Mouse (Mus musculus) small intestine, adult 2 months (tissue): ENCODE data around the gene Top2a.

Experiments
- CTCF ChIP-seq: fragments of 200-500 bp; IDR thresholded peaks from 2 replicates; pipeline ENCODE4 v1.5.1; 2012; ENCODE audit warnings: low read depth, mild to moderate bottlenecking, control low read depth, inconsistent platforms, low read length, moderate library complexity, mixed read lengths; ENCODE audit not compliant: insufficient replicate concordance, insufficient read length; ENCODE audit errors: extremely low read depth
- POLR2A ChIP-seq: fragments of 200-500 bp; IDR thresholded peaks from 2 replicates; pipeline ENCODE4 v1.6.1; 2012; ENCODE audit warnings: low read depth, mild to moderate bottlenecking, control low read depth, inconsistent platforms, low read length, moderate library complexity

DNA sequence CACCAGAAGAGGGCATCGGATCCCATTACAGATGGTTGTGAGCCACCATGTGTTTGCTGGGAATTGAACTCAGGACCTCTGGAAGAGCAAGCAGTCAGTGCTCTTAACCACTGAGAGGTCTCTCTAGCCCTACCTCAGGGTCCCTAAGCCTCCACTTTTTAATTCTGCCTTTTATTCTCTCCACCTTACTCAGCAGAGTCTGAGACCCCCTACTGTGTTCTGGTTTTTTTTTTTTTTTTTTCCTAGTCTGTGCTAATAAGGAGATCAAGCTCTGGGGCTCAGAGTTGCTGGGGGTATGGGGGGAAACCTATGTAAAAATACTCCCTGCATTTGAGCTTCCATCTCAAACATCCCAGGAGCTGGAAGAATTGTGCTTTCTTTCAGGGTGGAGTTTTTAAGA, 71.9 kb downstream of the Top2a start:
- TF ChIP-seq POLR2A (no peak), CTCF (no peak)
